Mouse (Mus musculus) intestine, embryonic 14.5 days (tissue): ENCODE data around the gene Apol7c. TPM values are rescaled to one million over a fixed set of nuclear protein-coding genes. Genes with fewer than 3 reads are reported as not detected.
"Not testable (repeated sequence)": the region's sequence is repeated elsewhere in the genome, so short reads cannot be mapped to it uniquely, and the experiment has no call there.

Experiments used
- ATAC-seq: fragments of 200-750 bp; cut with Nextera tagmentation; replicated peaks from 2 replicates; pipeline ENCODE4 v1.8.0; 2017; ENCODE audit warnings: low read depth, moderate number of reproducible peaks, moderate TSS enrichment, moderate library complexity; ENCODE audit not compliant: low FRiP score, low TSS enrichment
- DNase-seq: peaks from one replicate; pipeline ENCODE4 v3.0.0-alpha.2; 2018; ENCODE audit warnings: low spot score
- H3K27ac ChIP-seq: fragments of 300-500 bp; sonication (generic); 2 replicates; pipeline ENCODE4 v1.5.1; 2014; ENCODE audit warnings: low read depth, mild to moderate bottlenecking, control low read depth
- H3K27me3 ChIP-seq: fragments of 300-500 bp; sonication (generic); replicated peaks from 2 replicates; pipeline ENCODE4 v1.6.1; 2014; ENCODE audit warnings: low read length, control low read depth; ENCODE audit not compliant: control insufficient read depth, insufficient read depth
- H3K36me3 ChIP-seq: fragments of 300-500 bp; sonication (generic); 2 replicates; pipeline ENCODE4 v1.6.1; 2014; ENCODE audit warnings: low read length, control low read depth; ENCODE audit not compliant: control insufficient read depth, insufficient read depth
- H3K4me1 ChIP-seq: fragments of 300-500 bp; sonication (generic); replicated peaks from 2 replicates; pipeline ENCODE4 v1.6.1; 2014; ENCODE audit warnings: low read length, control low read depth, mixed read lengths; ENCODE audit not compliant: control insufficient read depth, insufficient read depth
- H3K4me2 ChIP-seq: fragments of 300-500 bp; sonication (generic); 2 replicates; pipeline ENCODE4 v1.6.1; 2014; ENCODE audit warnings: low read length
- H3K4me3 ChIP-seq: fragments of 300-500 bp; sonication (generic); 2 replicates; pipeline ENCODE4 v1.5.1; 2014; ENCODE audit warnings: low read depth, low read length, control low read depth, mixed read lengths
- H3K9ac ChIP-seq: fragments of 300-500 bp; sonication (generic); 2 replicates; pipeline ENCODE4 v1.6.1; 2014; ENCODE audit warnings: mild to moderate bottlenecking, low read length
- H3K9me3 ChIP-seq: fragments of 300-500 bp; sonication (generic); 2 replicates; pipeline ENCODE4 v1.6.1; 2016; ENCODE audit warnings: low read length, control low read depth; ENCODE audit not compliant: control insufficient read depth
- WGBS: fragments of 180-500 bp; shearing (Covaris S2); extraction: QIAGEN DNeasy Blood & Tissue Kit; methylation state at CpG from one replicate; pipeline ENCODE4 v1.1.7; 2014; 5-methylcytosine and 5-hydroxymethylcytosine counted together
- polyA plus RNA-seq: library from polyadenylated mRNA; unstranded; fragments of >200 nt; fragmentation: Nextera tagmentation; extraction: Ambion mirVana; gene quantifications from 2 replicates; pipeline ENCODE4 v1.2.1, GENCODE M21; 2014

Apol7c gene
- polyA plus RNA-seq, 1 experiment from 2014 or later = 1.5 TPM

GRCm38 (mm10) chr15:77507966-77508365 is 25.1 kb downstream of the Apol7c start, which contains the start of gene Apol11a:
Apol11a (plus strand) TSS chr15:77508271.
- H3K9ac ChIP-seq, H3K9me3 ChIP-seq, H3K4me3 ChIP-seq, DNase-seq, H3K4me1 ChIP-seq, H3K27me3 ChIP-seq, ATAC-seq, H3K36me3 ChIP-seq, H3K4me2 ChIP-seq, H3K27ac ChIP-seq: not testable (repeated sequence)

GRCm38 (mm10) chr15:77494694-77495093 is 38.4 kb downstream of the Apol7c start:
- ATAC-seq, H3K27me3 ChIP-seq, H3K4me1 ChIP-seq, H3K4me2 ChIP-seq, H3K9me3 ChIP-seq, H3K9ac ChIP-seq, DNase-seq, H3K4me3 ChIP-seq, H3K36me3 ChIP-seq, H3K27ac ChIP-seq: not testable (repeated sequence)
- 67% methylated on average over 1 of the region's 1 CpGs for WGBS

GRCm38 (mm10) chr15:77493181-77493580 is 39.9 kb downstream of the Apol7c start:
- H3K4me1 ChIP-seq, H3K27me3 ChIP-seq, H3K9me3 ChIP-seq, H3K27ac ChIP-seq, DNase-seq, ATAC-seq, H3K36me3 ChIP-seq, H3K9ac ChIP-seq, H3K4me3 ChIP-seq, H3K4me2 ChIP-seq: not testable (repeated sequence)
- no CpG with 5 or more reads among the region's 1 CpGs for WGBS

GRCm38 (mm10) chr15:77482140-77482794 is 50.8 kb downstream of the Apol7c start:
- DNase-seq = no peak
- H3K4me2 ChIP-seq = no peak overlapping the region
- peak; percentile 76 for ATAC-seq
- H3K4me1 ChIP-seq = no peaks in the 10 kb centered on the region
- no peak overlapping the region for H3K4me3 ChIP-seq
- no peaks in the 10 kb centered on the region for H3K36me3 ChIP-seq
- WGBS = 71% methylated on average over 4 of the region's 4 CpGs
- no peaks in the 10 kb centered on the region for H3K9me3 ChIP-seq
- no peaks in the 10 kb centered on the region for H3K27me3 ChIP-seq
- H3K27ac ChIP-seq = 0 out of 2 replicates have a peak overlapping the region, but pooled peaks have one; percentile 47
- no peak overlapping the region for H3K9ac ChIP-seq

GRCm38 (mm10) chr15:77476693-77477092 is 56.4 kb downstream of the Apol7c start, which contains the start of gene Apol10a:
Apol10a (plus strand) TSS chr15:77477047.
- WGBS = 76% methylated on average over 2 of the region's 2 CpGs
- not testable (repeated sequence) for DNase-seq, H3K4me1 ChIP-seq, H3K27ac ChIP-seq, H3K4me2 ChIP-seq, H3K36me3 ChIP-seq, H3K9ac ChIP-seq, H3K27me3 ChIP-seq, H3K9me3 ChIP-seq, ATAC-seq, H3K4me3 ChIP-seq

Other genes starting within 250 kb of the Apol7c start
- 67.8 and 72.2 TPM in 2 replicates for gene Rbfox2, start 226.3 kb downstream of the Apol7c start, polyA plus RNA-seq
- gene Apol7a, start 134.2 kb downstream of the Apol7c start, polyA plus RNA-seq = 8.9 and 9.7 TPM in 2 replicates
- 0.26 and 0.43 TPM in 2 replicates for gene Apol9a, start 122.2 kb downstream of the Apol7c start, polyA plus RNA-seq
- 0.43 TPM in 1 of 2 replicates, not detected in the other for gene Apol7b, start 85.8 kb downstream of the Apol7c start, polyA plus RNA-seq
- gene Apol10a, start 56.3 kb downstream of the Apol7c start, polyA plus RNA-seq = 0.09 TPM in 1 of 2 replicates, not detected in the other
- not detected in 2 replicates for gene Apol11a, start 25.0 kb downstream of the Apol7c start, polyA plus RNA-seq
- gene 1700025B11Rik, start 28.6 kb upstream of the Apol7c start, polyA plus RNA-seq = not detected in 2 replicates
- gene Apol10b, start 62.8 kb upstream of the Apol7c start, polyA plus RNA-seq = 0.15 and 0.31 TPM in 2 replicates
- not detected in 2 replicates for gene Gm36245, start 65.9 kb upstream of the Apol7c start, polyA plus RNA-seq
- gene Apol11b, start 110.0 kb upstream of the Apol7c start, polyA plus RNA-seq = 0.12 TPM in 1 of 2 replicates, not detected in the other
- 0.15 and 0.46 TPM in 2 replicates for gene Apol7e, start 165.5 kb upstream of the Apol7c start, polyA plus RNA-seq
- gene Apol9b, start 195.7 kb upstream of the Apol7c start, polyA plus RNA-seq = 0.26 and 0.32 TPM in 2 replicates
- gene Apol8, start 223.7 kb upstream of the Apol7c start, polyA plus RNA-seq = not detected in 2 replicates